Mouse (Mus musculus): ENCODE results near the gene Grsf1.
A peak's percentile ranks its signal among the peaks of the same experiment; 100 is the strongest.

The Grsf1 gene

DNA sequence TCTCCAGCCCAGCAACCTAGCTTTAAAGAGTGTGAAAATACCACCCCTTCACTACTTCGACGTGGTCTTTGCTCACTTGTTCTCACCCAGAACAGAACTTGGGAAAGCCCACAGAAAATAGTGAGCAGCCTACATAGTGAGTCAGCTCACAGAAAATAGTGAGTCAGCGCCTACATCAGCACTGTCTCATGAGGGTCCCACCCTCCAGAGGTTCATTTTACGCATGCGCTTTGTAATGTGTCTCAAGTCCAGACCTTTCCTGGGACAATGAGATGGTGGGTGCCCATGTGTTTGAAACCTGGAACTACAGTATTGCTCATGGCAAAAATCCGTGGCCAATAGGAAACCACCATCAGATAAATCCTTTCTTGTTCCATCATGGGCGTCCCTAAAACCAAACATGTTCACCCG, 12.0 kb upstream of the Grsf1 start:
- no peak for DNase-seq

DNA sequence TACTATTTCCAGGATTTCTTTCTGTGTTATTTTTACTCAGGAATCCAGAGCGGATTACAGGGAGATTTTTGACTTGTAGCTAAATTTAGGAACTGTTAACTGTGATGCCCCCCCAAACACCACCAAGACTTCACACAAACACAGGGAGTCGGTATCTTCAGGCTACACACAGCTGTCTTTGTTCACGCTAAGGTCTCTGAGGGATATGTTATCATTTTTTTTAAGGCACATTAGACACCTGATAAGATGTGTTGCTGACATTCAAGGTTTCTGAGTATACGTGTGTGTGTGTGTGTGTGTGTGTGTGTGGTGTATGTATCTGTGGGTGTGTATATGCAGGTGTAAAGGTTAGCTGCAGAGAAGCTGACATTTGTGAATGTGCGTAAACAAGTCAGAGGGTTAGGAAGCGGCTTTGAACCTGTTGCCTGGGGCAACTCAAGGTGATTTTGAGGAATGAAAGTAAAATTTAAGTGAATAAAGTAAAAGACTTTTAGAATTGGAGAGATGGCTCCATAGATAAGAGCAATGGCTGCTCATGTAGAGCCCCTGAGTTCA, 9.9 kb upstream of the Grsf1 start:
- no peak for DNase-seq

DNA sequence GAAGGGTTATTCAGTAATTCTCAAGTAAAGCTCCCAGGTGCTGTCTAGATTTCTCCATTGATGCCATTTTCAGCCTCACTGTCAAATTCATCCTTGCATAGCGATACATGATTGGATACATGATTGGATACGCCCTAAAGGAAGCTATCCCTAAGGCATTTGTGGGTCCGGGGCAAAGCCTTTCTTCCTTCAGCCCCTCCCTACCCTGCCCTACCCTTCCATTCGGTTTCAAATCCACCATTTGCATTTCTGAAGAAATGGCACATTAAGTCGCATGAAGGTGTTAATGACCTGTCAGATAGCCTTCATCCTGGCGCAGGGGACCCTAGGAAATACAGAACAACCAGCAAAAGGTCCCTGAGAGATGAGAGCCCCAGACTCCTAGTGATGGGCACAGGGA, 9.3 kb upstream of the Grsf1 start:
- DNase-seq: no peak

DNA sequence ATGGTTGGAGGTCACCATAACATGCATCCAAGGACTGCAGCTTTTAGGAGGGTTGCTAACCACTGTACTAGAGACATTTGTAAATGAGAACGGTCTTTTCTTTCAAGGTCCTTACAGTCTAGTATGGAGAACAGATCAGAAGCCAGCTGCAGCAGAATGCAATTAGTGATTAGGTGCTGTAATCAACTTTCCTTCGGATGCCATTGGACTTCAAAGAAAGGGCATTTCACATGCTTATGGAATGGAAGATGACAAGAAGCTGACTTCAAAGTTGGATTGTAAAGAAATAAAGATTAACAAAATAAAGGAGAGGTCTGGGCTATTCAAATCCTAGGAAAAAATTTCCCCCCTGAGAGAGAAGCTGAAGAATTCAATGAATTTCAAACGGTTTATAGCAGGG, 8.3 kb upstream of the Grsf1 start:
- DNase-seq: no peak

DNA sequence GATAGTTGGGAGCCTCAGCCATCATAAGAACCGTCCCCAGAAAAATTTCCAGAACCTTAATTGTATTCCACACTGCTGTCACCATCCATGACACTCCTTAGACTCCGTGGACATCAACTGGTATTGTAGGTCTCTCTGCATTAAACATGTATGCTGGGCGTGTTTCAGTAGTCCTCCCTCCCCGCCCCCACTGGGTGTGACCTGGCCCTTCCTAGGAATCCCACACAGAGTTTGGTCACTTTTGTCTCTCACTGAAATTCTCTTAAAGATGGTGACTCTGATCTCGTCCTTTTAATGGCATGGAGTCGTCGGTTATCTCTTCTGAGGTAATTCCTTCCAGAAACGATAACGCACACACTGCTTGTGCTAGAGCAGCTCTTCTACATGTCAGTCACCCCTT, 7.7 kb upstream of the Grsf1 start:
- no peak for DNase-seq

DNA sequence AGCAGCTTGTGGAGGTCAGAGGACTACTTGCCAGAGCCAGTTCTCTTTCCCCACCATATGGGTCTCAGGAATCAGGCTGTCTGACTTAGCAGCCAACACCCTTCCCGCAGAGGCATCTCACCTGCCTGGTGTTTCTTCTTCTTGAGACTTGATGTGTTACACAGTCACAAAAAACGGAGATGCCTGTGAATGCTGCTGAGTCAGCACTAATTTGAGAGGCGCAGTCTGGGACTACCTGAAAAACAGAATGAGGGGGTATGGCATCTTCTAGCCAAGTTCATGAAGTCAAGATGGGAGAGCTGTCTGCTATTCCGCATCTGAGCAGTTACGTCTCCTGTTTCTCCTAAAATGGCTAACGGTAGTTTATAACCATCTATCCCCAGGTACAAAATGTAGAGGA, 4.6 kb upstream of the Grsf1 start:
- DNase-seq: no peak

DNA sequence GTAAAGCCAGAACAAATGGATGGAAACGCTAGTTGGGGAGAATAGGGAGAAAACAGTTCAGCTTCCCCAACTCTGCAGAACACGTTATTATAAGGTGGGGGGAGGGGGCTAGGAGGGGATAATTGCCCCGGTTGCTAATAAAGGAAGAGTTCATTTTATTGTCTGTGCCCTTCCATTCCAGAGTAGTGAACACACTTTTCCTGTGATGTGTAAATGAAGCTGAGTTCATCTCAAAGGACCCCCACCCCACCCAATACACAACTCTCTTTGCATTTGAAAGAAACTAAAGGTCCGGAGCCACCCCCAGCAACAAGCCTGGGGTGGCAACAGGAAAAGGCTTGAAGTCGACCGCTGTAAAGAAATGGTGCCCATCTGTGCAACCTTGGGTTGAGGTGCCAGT, 3.4 kb upstream of the Grsf1 start:
- no peak for DNase-seq

DNA sequence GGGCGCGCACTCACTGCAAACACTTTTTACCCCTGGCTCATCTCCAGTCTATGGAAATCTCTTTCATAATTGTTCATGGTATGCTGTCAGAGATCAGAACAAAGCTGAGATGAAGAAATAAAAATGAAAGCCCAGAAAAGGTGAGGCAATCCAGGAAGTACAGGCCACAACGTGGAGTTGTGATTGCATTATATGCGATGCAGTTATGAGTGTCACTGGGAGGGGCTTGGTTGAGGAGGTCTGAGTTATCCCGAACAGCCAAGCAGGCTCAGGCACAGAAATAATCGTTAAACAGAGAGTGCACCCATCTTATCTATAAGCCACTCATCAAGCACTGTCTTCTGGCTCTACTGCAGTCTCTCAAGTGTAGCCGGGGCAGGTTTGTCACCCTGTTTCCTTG, 3.0 kb upstream of the Grsf1 start:
- no peak for DNase-seq

DNA sequence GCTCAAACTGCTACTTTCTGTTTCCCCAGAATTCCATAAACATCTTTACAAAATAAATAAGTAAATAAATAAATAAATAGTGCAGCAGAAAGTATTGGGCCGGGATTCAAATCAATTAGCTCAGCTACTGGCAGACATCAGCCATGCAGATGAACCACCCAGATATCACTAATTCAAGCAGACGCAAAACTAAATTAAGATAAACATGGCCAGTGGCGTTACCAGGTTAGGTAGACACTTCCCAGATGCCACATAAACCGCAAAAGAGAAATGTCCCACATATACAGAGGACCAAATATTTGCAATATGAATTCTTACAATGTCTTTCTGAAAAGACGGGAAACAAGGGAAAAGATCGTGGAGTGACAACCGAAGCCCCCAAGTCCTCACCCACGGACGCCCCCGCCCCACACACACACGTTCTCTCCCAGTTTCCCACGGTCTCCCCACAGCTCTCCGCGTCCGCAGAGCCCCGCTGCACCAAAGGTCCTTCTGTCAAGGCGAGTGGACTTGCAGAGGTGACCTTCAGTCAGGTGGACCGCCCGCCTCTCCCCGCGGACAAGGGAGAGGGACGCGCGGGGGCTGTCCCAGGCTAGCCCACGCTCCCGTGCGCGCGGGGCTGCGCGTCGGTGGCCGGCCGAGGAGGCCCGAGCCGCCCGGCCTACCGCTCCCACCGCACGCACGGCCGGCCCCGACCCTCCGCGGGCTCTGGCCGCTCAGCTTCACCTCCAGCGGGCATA, 1.1 kb downstream of the Grsf1 start:
- DNase-seq: peak; percentile 68

DNA sequence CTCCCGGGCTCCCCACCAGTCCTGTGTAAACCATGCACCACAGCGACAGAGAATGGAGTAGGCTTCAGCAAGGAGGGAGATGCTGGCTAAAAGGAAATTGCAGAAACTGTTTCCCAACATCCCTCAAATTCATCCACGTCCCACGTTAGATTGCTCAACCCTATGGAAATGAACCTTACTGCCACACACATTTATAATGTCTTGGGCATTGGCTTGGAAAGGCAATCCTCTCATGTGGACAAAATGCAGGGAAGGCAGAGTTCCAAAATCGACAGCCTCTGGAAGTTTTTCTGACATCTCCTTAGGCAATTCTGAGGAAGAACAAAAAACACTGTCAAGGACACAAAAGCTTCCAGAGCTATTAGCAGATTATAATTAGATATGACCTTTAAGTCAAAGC, 12.1 kb downstream of the Grsf1 start:
- DNase-seq: no peak

DNA sequence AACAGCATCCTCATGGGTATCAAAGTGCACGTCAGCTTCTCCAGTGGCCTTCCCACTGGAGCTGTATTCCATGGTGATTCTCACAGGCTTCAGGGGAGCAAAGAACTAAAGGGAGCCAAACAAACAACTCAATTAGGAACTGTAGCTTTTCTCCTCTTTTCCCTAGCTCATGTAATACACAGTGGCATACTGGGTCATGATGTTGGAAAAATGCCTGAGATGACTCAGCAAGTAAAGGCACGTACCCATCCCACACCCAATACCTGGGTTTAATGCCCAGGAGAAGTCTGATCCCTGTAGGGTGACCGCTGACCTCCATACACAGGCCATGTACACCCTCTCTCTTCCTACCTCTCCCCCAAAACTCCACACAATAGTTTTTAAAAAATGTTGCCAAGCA, 12.8 kb downstream of the Grsf1 start:
- no peak for DNase-seq

DNA sequence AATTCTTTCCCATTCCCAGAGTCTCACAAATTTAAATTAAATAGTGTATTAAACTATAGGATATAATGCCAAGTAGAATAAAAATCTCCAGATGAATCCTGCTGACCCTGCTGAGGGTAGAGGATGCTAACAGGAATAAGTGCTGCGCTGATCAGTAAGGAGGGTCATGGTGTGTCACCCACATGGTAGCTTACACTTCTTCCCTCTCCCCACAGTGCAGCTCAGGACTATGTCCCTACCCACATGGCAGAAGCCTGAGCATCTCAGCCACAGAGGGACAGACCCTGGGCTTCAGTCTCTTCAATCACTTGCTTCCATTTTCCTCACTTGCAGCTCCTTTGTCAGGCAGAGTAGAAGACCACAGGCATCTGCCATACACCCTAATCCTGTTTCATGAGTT, 18.1 kb downstream of the Grsf1 start:
- DNase-seq: no peak

DNA sequence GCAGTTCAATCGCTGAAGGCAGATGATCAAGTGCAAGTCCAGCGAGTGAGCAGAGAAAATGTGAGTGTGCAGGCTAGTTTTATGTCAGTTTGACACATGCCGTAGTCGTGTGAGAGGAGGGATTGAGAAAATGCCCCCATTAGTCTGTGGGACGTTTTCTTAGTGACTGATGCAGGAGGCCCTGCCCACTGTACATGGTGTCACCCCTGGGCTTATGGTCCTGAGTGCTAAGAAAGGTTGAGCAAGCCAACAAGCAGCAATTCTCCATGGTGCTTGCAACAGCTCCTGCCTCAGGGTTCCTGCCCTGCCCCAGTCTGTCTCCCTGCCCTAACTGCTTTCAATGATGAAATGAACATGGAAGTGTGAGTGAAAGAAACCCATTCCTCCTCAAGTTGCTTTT, 23.4 kb downstream of the Grsf1 start:
- no peak for DNase-seq

DNA sequence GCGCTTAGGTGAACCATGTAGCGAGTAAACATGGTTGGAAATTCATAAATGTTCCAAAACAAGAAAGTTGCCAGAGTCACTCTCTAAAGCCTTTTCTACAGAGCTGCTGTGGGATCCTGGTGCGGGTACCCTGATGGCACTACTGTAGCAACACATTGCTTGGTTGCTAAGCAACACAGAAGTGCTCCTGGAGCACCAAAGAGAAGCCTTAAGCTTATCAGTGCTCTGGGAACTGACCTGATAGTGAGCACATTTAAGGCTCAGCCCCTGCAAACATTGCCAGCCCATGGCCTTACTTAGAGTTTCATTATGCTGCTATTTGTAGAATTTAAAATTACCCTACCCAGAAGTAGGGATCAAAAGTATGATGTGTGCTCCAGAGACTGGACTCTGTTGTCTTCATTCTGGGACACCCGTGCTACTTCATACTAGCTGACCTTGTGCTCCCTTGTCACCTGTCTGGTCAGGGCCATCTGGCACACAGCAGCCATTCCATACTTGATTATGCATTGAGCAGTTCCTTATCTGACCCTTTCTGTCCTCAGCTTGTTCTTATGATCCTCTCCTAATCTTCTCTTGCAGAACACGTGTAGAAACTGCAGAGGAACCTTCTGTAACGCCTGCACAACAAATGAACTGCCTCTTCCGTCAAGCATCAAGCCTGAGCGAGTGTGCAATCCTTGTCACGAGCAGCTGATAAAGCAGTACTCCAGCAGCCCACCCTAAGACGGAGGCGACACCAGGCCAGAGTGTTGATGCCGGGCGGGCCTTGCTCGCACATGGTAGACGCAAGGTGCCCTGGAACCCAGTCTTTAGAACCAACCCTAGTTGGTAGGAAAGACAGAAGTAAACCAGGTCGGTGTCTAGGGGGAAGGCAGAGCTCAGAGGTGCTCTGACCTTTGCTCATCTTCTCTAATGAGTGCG, 26.5 kb downstream of the Grsf1 start:
- DNase-seq: no peak

DNA sequence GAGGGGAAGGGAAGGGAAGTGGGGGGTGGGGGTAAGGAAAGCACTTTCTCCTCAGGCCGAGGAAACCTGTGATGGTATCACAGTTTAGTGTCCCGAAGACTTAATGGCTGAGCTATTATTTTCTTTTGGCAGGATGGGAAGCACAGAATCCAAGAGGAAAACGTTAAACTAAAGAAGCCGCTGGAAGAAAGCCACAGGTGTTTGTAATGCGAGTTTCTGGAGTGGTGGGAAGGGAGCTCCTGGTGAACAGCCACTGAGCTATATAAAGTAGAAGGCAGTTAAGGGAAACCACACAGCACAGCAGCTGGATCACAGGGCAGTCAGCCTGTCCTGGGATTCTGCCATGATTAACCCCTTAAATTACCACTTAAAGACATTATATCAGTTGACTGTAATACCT, 30.6 kb downstream of the Grsf1 start:
- DNase-seq: no peak

DNA sequence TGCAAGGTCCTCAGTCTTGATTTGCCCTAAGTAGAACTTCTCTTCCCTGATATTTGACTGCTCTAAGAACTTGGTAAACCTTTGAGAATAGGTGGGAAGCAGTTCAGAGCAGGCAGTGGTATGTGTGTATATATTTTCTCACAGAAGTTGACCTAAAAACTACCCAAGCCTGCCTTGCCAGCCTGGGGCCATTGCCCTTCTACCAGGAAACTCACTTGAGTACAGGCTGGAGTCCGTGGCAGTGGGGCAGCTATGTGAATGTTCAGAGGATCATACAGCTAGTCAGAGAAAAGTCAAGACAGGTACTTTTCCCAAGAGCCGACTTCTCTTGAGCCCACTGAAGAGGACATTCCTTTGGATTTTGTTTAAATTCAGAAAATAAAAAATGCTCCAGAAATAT, 31.1 kb downstream of the Grsf1 start:
- DNase-seq: no peak

DNA sequence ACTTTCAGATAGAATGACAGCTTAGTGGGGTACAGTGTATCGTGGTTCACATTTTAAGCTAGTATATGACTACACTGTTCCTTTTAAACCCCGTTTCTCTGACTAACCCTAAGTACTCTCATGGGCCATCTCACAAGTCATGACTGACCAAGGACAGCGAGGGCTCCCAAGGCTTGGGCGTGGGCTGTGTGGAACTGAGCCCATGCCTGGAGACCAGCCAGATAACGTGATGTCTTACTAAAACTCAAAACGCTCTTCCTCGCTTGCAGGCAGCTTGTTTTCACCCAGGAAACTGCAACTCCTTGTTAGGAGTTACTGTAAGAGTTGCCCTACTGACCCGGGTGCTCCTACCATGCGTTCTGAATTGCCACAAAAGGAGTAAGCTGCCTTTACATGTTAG, 32.5 kb downstream of the Grsf1 start:
- DNase-seq: no peak

DNA sequence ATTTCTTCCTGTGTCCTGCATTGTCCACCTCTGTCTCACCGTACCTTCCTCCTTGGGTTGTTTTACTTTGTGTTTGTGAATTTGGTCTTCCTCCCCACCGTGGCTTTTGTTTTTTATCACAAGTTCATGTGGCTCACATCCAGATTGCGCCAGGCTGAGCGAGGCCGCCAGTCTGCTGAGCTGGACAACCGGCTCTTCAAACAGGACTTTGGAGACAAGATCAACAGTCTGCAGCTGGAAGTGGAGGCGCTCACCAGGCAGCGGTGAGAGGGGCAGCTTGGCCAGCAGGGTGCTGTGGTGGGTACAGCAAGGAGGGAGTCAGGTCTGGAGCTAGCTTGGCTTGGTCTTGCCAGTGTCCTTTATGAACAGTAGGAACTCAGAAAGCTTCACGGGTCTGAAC, 33.2 kb downstream of the Grsf1 start:
- DNase-seq: no peak

DNA sequence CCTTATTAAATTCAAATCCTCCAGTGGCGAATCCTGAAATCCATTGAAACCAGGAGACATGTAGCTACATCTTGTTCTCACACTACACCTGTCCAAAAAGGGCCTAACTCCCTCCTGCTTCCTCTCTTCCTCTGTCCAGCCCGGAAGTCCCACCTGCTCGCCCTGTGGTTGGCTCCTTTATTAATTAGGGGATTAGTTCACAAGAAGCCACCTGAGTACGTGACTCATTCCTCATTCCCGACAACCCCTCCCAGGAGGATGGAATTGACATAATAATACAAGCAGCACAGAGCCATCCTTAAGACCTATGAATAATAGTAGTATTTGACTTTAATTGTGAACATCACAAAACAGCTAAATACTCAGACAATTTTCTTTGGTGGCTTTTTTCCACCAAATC, 41.9 kb downstream of the Grsf1 start:
- no peak for DNase-seq

DNA sequence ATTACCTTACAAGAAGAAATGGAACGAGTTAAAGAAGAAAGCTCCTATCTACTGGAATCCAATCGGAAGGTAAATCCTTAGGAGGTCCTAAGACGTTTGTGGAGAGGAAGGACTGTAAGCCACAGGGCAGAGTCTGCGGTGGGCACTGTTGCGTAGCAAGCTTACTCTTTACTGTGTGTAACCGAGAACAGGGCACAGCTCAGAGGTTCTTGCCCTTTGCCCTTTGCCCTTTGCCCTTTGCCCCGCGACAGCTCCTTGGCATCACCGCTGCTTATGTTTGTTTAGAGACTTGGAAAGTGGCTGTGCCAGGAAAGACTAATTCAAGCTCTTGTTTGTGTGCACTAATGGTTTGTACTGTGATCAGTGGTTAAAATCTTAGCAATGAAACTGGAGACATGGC, 43.5 kb downstream of the Grsf1 start:
- DNase-seq: no peak

DNA sequence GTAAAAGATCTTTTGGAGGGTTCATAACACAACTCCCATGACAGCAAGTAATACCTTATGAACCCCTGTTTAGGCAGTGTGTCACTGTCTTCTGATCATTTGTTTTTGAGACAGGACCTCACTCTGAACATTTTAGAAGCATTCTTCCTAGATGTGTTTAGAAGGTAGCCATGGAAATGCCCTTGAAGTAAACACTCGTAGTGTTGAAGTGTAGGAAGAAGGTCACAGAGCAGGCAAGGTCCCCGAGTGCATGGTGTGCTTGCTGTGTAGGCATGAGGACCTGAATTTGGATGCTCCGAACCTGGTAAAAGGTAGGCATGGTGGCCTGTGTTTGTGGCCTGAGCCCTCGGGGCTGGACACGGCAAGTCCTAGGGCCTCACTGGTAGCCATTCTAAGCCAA, 44.4 kb downstream of the Grsf1 start:
- no peak for DNase-seq

DNA sequence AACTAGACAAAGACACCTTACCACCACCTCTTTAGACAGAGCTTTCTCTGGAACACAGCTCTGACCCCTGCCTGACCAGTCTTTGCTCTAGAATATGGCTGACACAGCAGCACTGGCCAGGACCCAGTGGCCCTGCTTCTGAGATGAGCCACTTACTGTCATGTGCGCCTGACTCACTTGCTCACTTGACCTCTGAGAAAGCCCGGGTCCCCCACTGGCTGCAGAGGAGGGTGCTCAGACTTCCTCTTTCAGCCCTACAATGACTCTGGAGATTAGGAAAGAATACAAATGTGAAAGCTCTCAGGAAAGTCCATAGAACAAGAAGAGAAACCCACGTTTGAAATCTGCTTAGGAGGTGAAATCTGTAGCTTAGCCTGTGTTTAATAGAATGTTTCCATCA, 45.1 kb downstream of the Grsf1 start:
- no peak for DNase-seq

DNA sequence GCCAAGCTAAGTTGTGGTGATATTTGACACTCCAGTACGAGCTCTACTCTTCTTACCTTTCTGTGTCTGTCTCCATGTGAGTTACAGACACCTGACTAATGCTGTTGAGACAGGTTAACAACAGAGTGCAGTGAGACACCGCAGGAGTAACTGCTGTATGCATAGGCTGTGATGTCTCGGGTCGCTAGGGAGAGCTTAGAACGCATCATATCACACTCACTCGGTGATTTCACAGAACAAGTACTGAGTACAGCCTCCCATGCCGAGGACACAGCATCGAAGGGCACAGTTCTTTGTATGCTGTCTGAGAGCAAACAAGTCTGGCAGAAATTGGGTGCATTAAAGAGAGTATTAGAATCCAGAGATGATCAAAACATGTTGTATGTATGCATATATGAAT, 46.0 kb downstream of the Grsf1 start:
- no peak for DNase-seq

DNA sequence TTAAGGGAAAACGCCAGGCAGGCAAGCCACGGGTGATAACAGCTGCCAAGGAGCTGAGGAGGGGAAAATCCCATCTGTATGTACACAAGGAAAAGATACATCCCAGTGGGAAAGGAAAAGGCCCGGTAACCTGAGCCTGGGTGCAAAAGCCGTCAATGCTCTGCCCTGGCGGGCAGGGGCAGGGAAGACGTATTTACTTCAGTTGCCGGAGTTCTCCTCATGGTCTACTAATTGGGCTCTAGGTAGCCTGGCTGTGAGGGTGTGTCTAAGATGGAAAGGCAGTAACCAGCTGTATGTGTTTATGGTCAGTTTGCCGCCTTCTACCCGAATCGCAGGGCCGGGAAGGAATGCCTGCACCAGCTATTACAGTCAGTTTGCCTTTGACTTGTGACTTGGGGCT, 46.8 kb downstream of the Grsf1 start:
- DNase-seq: no peak

Data from cerebellum, adult 11-12 months (tissue).